Mouse (Mus musculus) liver, adult 2 months (tissue): ENCODE measurements around the gene Aqp2. TPM values are rescaled to one million over a fixed set of nuclear protein-coding genes. Genes with fewer than 3 reads are reported as not detected.

Experiments
- DNase-seq: peaks from one replicate; pipeline ENCODE4 v3.0.0-alpha.2; 2011; ENCODE audit warnings: low read depth, low spot score; ENCODE audit errors: extremely low read depth
- H3K27ac ChIP-seq: fragments of 200-500 bp; replicated peaks from 2 replicates; pipeline ENCODE4 v1.5.1; 2012; ENCODE audit warnings: low read depth, mild to moderate bottlenecking, control low read depth, inconsistent platforms, low read length; ENCODE audit not compliant: insufficient read depth
- H3K27me3 ChIP-seq: fragments of 200-500 bp; 2 replicates; pipeline ENCODE4 v1.6.1; 2012; ENCODE audit warnings: mild to moderate bottlenecking, moderate library complexity, low read length, inconsistent platforms; ENCODE audit not compliant: control insufficient read depth, insufficient read depth
- H3K36me3 ChIP-seq: fragments of 200-500 bp; 2 replicates; pipeline ENCODE4 v1.6.1; 2012; ENCODE audit warnings: low read length, inconsistent platforms; ENCODE audit not compliant: control insufficient read depth, insufficient read depth
- H3K4me1 ChIP-seq: fragments of 200-500 bp; 2 replicates; pipeline ENCODE4 v1.6.1; 2011; ENCODE audit warnings: low read length; ENCODE audit not compliant: control insufficient read depth, insufficient read depth
- H3K4me3 ChIP-seq: fragments of 200-500 bp; 2 replicates; pipeline ENCODE4 v1.5.1; 2011; ENCODE audit warnings: low read depth, mild to moderate bottlenecking, control low read depth, low read length, moderate library complexity; ENCODE audit not compliant: insufficient read depth
- H3K79me2 ChIP-seq: fragments of 200-500 bp; 2 replicates; pipeline ENCODE4 v1.6.1; 2012; ENCODE audit warnings: inconsistent platforms, mild to moderate bottlenecking, low read length, moderate library complexity; ENCODE audit not compliant: control insufficient read depth, insufficient read depth
- H3K9ac ChIP-seq: fragments of 200-500 bp; 2 replicates; pipeline ENCODE4 v1.6.1; 2012; ENCODE audit warnings: low read depth, mild to moderate bottlenecking, control low read depth, inconsistent platforms, low read length
- CTCF ChIP-seq: fragments of 200-500 bp; IDR thresholded peaks from 2 replicates; pipeline ENCODE4 v1.5.1; 2011; ENCODE audit warnings: low read depth, low read length, control low read depth
- POLR2A ChIP-seq: fragments of 200-500 bp; IDR thresholded peaks from 2 replicates; pipeline ENCODE4 v1.6.1; 2011; ENCODE audit warnings: low read length, control low read depth; ENCODE audit not compliant: insufficient read depth; ENCODE audit errors: extremely low read depth
- WGBS: fragments of 180-500 bp; shearing (Covaris S2); methylation state at CpG from one replicate; pipeline ENCODE4 v1.1.7; 2018; 5-methylcytosine and 5-hydroxymethylcytosine counted together
- polyA plus RNA-seq: library from polyadenylated mRNA; depleted of rRNA; stranded (reverse); fragments of >200 nt; gene quantifications from 2 replicates; pipeline ENCODE4 v1.2.3, GENCODE M21; 2012
- total RNA-seq: library from RNA; depleted of rRNA; stranded (reverse); fragments of >200 nt; gene quantifications from 2 replicates; pipeline ENCODE4 v1.2.3, GENCODE M21; 2014

Gene Aqp2
- total and polyA plus RNA-seq, 2 experiments = not detected

- no peak overlapping the region for H3K9ac ChIP-seq
- no peaks in the 10 kb centered on the region for H3K27me3 ChIP-seq
- WGBS = 67% methylated on average over 7 of the region's 7 CpGs
- no peak for DNase-seq
- no peak for TF ChIP-seq CTCF
- TF ChIP-seq POLR2A = no peak
- H3K27ac ChIP-seq = no peak overlapping the region
- no peaks in the 10 kb centered on the region for H3K36me3 ChIP-seq
- H3K4me1 ChIP-seq = no peaks in the 10 kb centered on the region
- H3K4me3 ChIP-seq = no peak overlapping the region
- H3K79me2 ChIP-seq = no peaks in the 10 kb centered on the region
Observed at GRCm38 (mm10) chr15:99544047-99544446, 34.8 kb upstream of the Aqp2 start.

GRCm38 (mm10) chr15:99546596-99546995 lies 32.3 kb upstream of the Aqp2 start:
- H3K79me2 ChIP-seq = no peaks in the 10 kb centered on the region
- WGBS = 83% methylated on average over 11 of the region's 11 CpGs
- DNase-seq = no peak
- H3K9ac ChIP-seq = no peak overlapping the region
- H3K4me3 ChIP-seq = no peak overlapping the region
- no peaks in the 10 kb centered on the region for H3K4me1 ChIP-seq
- TF ChIP-seq POLR2A (no peak), CTCF (no peak)
- H3K27ac ChIP-seq = no peak overlapping the region
- H3K36me3 ChIP-seq = no peaks in the 10 kb centered on the region
- no peaks in the 10 kb centered on the region for H3K27me3 ChIP-seq

GRCm38 (mm10) chr15:99547732-99548131 lies 31.1 kb upstream of the Aqp2 start:
- 78% methylated on average over 6 of the region's 6 CpGs for WGBS
- no peak for DNase-seq
- H3K9ac ChIP-seq = no peak overlapping the region
- no peaks in the 10 kb centered on the region for H3K4me1 ChIP-seq
- TF ChIP-seq POLR2A = no peak
- no peak for TF ChIP-seq CTCF
- no peaks in the 10 kb centered on the region for H3K36me3 ChIP-seq
- H3K27ac ChIP-seq = no peak overlapping the region
- H3K4me3 ChIP-seq = no peak overlapping the region
- H3K79me2 ChIP-seq = no peaks in the 10 kb centered on the region
- H3K27me3 ChIP-seq = no peaks in the 10 kb centered on the region

GRCm38 (mm10) chr15:99549901-99550300 lies 29.0 kb upstream of the Aqp2 start:
- H3K27ac ChIP-seq = no peak overlapping the region
- H3K79me2 ChIP-seq = no peaks in the 10 kb centered on the region
- TF ChIP-seq CTCF (no peak), POLR2A (no peak)
- DNase-seq = no peak
- no peaks in the 10 kb centered on the region for H3K27me3 ChIP-seq
- no peak overlapping the region for H3K9ac ChIP-seq
- H3K4me3 ChIP-seq = no peak overlapping the region
- no peaks in the 10 kb centered on the region for H3K4me1 ChIP-seq
- H3K36me3 ChIP-seq = no peaks in the 10 kb centered on the region
- WGBS = 67% methylated on average over 2 of the region's 2 CpGs

- Histone ChIP-seq H3K27ac (no peak overlapping the region), H3K9ac (no peak overlapping the region), H3K79me2 (no peaks in the 10 kb centered on the region), H3K4me1 (no peaks in the 10 kb centered on the region), H3K4me3 (no peak overlapping the region), H3K27me3 (no peaks in the 10 kb centered on the region), H3K36me3 (no peaks in the 10 kb centered on the region)
- no peak for TF ChIP-seq CTCF
- no peak for TF ChIP-seq POLR2A
- WGBS = 74% methylated on average over 6 of the region's 6 CpGs
- DNase-seq = no peak
Observed at GRCm38 (mm10) chr15:99553767-99554166, 25.1 kb upstream of the Aqp2 start.

GRCm38 (mm10) chr15:99558947-99559346 lies 19.9 kb upstream of the Aqp2 start:
- no peak for DNase-seq
- no peaks in the 10 kb centered on the region for H3K36me3 ChIP-seq
- no peaks in the 10 kb centered on the region for H3K4me1 ChIP-seq
- TF ChIP-seq CTCF = no peak
- TF ChIP-seq POLR2A = no peak
- H3K27me3 ChIP-seq = no peaks in the 10 kb centered on the region
- H3K9ac ChIP-seq = no peak overlapping the region
- H3K27ac ChIP-seq = no peak overlapping the region
- 77% methylated on average over 1 of the region's 1 CpGs for WGBS
- H3K79me2 ChIP-seq = no peaks in the 10 kb centered on the region
- H3K4me3 ChIP-seq = no peak overlapping the region
